10 mouse cellular contexts compared by ENCODE assay signal in the genomic region with DNA sequence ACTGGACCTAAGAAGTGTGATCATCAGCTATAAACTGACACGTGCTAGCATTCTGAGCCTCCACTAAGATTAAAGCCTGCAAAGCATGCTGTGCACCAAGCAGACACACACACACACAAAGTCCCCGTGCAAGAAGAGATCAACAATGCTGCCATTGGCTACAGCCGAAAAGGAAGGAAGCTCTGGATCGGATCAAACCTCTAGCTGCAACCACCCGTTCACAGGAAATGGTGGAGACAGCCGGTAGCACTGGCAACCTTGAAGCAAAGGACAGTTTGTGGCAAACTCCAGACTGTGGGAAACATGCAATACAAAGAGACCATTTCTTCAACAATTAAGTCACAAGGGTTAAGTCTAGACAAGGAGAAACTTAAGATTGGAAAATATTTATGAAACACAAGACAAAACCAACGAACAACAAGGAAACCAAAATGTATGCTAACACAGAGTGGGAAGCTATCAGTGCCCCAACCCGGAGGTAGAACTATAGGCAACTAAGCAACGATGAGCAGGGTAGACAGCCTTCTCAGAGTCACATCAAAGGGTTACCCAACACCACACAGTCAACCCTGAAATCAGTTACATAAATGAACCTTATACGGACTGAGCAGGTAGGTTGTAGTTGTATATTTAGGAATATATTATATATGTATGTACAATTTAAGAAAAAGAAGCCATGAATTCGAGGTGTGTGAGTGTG. TPM values are rescaled to one million over a fixed set of nuclear protein-coding genes. Genes with fewer than 3 reads are reported as not detected.
DNase-seq lines count a peak whose midpoint lies in the region; ATAC-seq lines count a peak whose summit lies in the region.
"Had no signal": no experiment of that assay in that cellular context is flagged by ENCODE, and none has a peak within 500 bp of the region (broad histone marks: within the 10 kb centered on the region; RNA-seq: fewer than 3 reads in every experiment).

No protein-coding gene starts in this region.

- H3K4me1 ChIP-seq in hindbrain, embryonic 10.5 days (replicated peaks), result no peaks in the 10 kb centered on the region
- H3K4me1 ChIP-seq: heart, embryonic 10.5 days; intestine, embryonic 15.5 days had no signal

- peak; percentile 31 to 41 for DNase-seq in lung, postnatal 4 days
- no peak for DNase-seq in lung, adult 18-20 months
- DNase-seq in cerebellum, adult 9-11 months, result no peak
- DNase-seq in hindbrain, embryonic 10.5 days (ENCODE audit: low spot score), result no peak
- no peak for DNase-seq in gastrocnemius, adult 18-20 months (ENCODE audit: low spot score)

- H3K9me3 ChIP-seq in hindbrain, embryonic 10.5 days, result no peaks in the 10 kb centered on the region
- H3K9me3 ChIP-seq: heart, embryonic 10.5 days; intestine, embryonic 15.5 days had no signal

- H3K27ac ChIP-seq in hindbrain, embryonic 10.5 days, result no peak overlapping the region
- H3K27ac ChIP-seq: heart, embryonic 10.5 days; intestine, embryonic 15.5 days; stomach, postnatal 0 days had no signal

- no peaks in the 10 kb centered on the region for H3K36me3 ChIP-seq in hindbrain, embryonic 10.5 days
- H3K36me3 ChIP-seq: heart, embryonic 10.5 days; intestine, embryonic 15.5 days had no signal

- ATAC-seq in granulocyte monocyte progenitor cell, adult 5-6 weeks (replicated peaks; ENCODE audit: poor library complexity, severe bottlenecking), result peak; percentile 73
- ATAC-seq in megakaryocyte-erythroid progenitor cell, adult 5-6 weeks (replicated peaks; ENCODE audit: low FRiP score, low TSS enrichment, poor library complexity, severe bottlenecking), result peak; percentile 47
- ATAC-seq: intestine, embryonic 15.5 days had no signal

- H3K4me3 ChIP-seq in hindbrain, embryonic 10.5 days, result no peak overlapping the region
- H3K4me3 ChIP-seq: heart, embryonic 10.5 days; intestine, embryonic 15.5 days had no signal

- WGBS in hindbrain, embryonic 10.5 days, result 85% methylated on average over 11 of the region's 11 CpGs

- H3K27me3 ChIP-seq in hindbrain, embryonic 10.5 days (ENCODE audit: insufficient read depth, poor library complexity, severe bottlenecking), result no peaks in the 10 kb centered on the region
- H3K27me3 ChIP-seq: intestine, embryonic 15.5 days had no signal

RNA-seq across cellular contexts. Expression of gene Rpl5, which starts 26.4 kb away (rescaled TPM):
- total RNA-seq in granulocyte monocyte progenitor cell, adult 5-6 weeks (2014; fragmentation: Nextera tagmentation), result 433 and 504 TPM in 2 replicates
- total RNA-seq in granulocyte monocyte progenitor cell, adult 5-6 weeks (2017), result 310 and 457 TPM in 2 replicates
- 494 and 673 TPM in 2 replicates for total RNA-seq in megakaryocyte-erythroid progenitor cell, adult 5-6 weeks (2014; fragmentation: Nextera tagmentation)
- total RNA-seq in megakaryocyte-erythroid progenitor cell, adult 5-6 weeks (2017), result 307 and 371 TPM in 2 replicates
- 61.9 and 81.3 TPM in 2 replicates for polyA plus RNA-seq in hindbrain, embryonic 10.5 days (2016; fragmentation: Nextera tagmentation; extraction: Ambion mirVana)
- 10 to 100 TPM; 35.3 to 39.0 TPM for total RNA-seq in gastrocnemius, adult 18-20 months (2021)

RNA-seq across cellular contexts. Expression of gene Evi5, which starts 51.8 kb away (rescaled TPM):
- 21.4 and 22.4 TPM in 2 replicates for total RNA-seq in granulocyte monocyte progenitor cell, adult 5-6 weeks (2014; fragmentation: Nextera tagmentation)
- 10.5 and 14.1 TPM in 2 replicates for total RNA-seq in granulocyte monocyte progenitor cell, adult 5-6 weeks (2017)
- total RNA-seq in megakaryocyte-erythroid progenitor cell, adult 5-6 weeks (2014; fragmentation: Nextera tagmentation), result 24.7 and 26.1 TPM in 2 replicates
- total RNA-seq in megakaryocyte-erythroid progenitor cell, adult 5-6 weeks (2017), result 14.4 and 20.7 TPM in 2 replicates
- polyA plus RNA-seq in hindbrain, embryonic 10.5 days (2016; fragmentation: Nextera tagmentation; extraction: Ambion mirVana), result 48.4 and 51.8 TPM in 2 replicates
- total RNA-seq in gastrocnemius, adult 18-20 months (2021), result 10 to 100 TPM; 15.5 to 18.9 TPM

Comparison
In these comparisons a context has a peak if more than half of its experiments do, and no peak if none do; other contexts are left out.
1. DNase-seq: peak in lung, postnatal 4 days (2 of 2); none in lung, adult 18-20 months (0 of 2), cerebellum, adult 9-11 months (single experiment), hindbrain, embryonic 10.5 days (single experiment) and gastrocnemius, adult 18-20 months (single experiment).
2. RNA of gene Rpl5, which starts 26.4 kb away (total RNA-seq): 307 to 673 TPM in megakaryocyte-erythroid progenitor cell, adult 5-6 weeks and 310 to 504 TPM in granulocyte monocyte progenitor cell, adult 5-6 weeks; 35.3 to 39.0 TPM in gastrocnemius, adult 18-20 months; every median in the first group is over 4 times any median in the second.